Comparison of ENCODE assay signal across 10 mouse cellular contexts in the genomic region with DNA sequence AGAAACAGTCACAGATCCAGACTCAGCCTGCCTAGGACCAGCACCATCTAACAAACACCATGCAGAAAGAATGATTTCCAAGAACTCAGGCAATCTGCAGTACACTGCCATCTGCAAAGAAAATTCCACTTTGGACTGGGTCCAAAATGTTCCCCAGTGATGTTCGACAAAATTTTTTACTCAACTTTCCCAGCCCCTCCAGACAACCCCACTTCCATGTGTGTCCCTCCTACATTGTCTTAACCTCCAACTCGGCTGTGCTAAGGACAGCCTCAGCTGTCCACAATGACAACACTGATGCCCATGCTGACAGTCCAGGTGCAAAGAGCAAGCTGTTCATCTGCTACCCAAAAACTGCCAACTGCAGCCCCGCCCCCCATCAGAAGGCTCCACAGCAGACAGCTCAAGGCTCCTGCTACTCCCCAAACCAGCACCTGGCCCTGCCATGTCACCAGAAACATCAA. TPM values are rescaled to one million over a fixed set of nuclear protein-coding genes. Genes with fewer than 3 reads are reported as not detected.
DNase-seq lines count a peak whose midpoint lies in the region; ATAC-seq and TF ChIP-seq lines count a peak whose summit lies in the region.
"Had no signal": no experiment of that assay in that cellular context is flagged by ENCODE, and none has a peak within 500 bp of the region (broad histone marks: within the 10 kb centered on the region; RNA-seq: fewer than 3 reads in every experiment).

No protein-coding gene starts in this region.

- 57% methylated on average over 3 of the region's 3 CpGs for WGBS in embryonic facial prominence, embryonic 13.5 days
- WGBS in embryonic facial prominence, embryonic 10.5 days = 78% methylated on average over 3 of the region's 3 CpGs
- WGBS in midbrain, postnatal 0 days = 65% methylated on average over 3 of the region's 3 CpGs
- WGBS in midbrain, embryonic 13.5 days = 79% methylated on average over 3 of the region's 3 CpGs
- 66% methylated on average over 3 of the region's 3 CpGs for WGBS in heart, embryonic 12.5 days
- 60% methylated on average over 3 of the region's 3 CpGs for WGBS in intestine, embryonic 15.5 days

- H3K36me3 ChIP-seq in embryonic facial prominence, embryonic 13.5 days = peaks cover 1% of the 10 kb centered on the region; the same call in 1 of the 2 replicates
- H3K36me3 ChIP-seq in embryonic facial prominence, embryonic 10.5 days (replicated peaks) = no peaks in the 10 kb centered on the region; the same call in 1 of the 2 replicates
- no peaks in the 10 kb centered on the region for H3K36me3 ChIP-seq in midbrain, postnatal 0 days (ENCODE audit: insufficient read depth, low read length)
- no peaks in the 10 kb centered on the region for H3K36me3 ChIP-seq in midbrain, embryonic 13.5 days
- peaks cover 5% of the 10 kb centered on the region for H3K36me3 ChIP-seq in heart, embryonic 12.5 days
- no peaks in the 10 kb centered on the region for H3K36me3 ChIP-seq in intestine, embryonic 15.5 days
- H3K36me3 ChIP-seq: embryonic facial prominence, embryonic 15.5 days had no signal

- H3K4me3 ChIP-seq in embryonic facial prominence, embryonic 13.5 days = no peak overlapping the region
- H3K4me3 ChIP-seq in embryonic facial prominence, embryonic 10.5 days = no peak overlapping the region
- no peak overlapping the region for H3K4me3 ChIP-seq in midbrain, postnatal 0 days (ENCODE audit: low read depth, low read length)
- H3K4me3 ChIP-seq in midbrain, embryonic 13.5 days (replicated peaks) = no peak overlapping the region
- H3K4me3 ChIP-seq in heart, embryonic 12.5 days = no peak overlapping the region
- no peak overlapping the region for H3K4me3 ChIP-seq in intestine, embryonic 15.5 days (replicated peaks)
- H3K4me3 ChIP-seq: embryonic facial prominence, embryonic 15.5 days had no signal

- no peaks in the 10 kb centered on the region for H3K9me3 ChIP-seq in embryonic facial prominence, embryonic 13.5 days
- H3K9me3 ChIP-seq in embryonic facial prominence, embryonic 10.5 days = no peaks in the 10 kb centered on the region
- H3K9me3 ChIP-seq in midbrain, postnatal 0 days (ENCODE audit: low read length) = no peaks in the 10 kb centered on the region
- H3K9me3 ChIP-seq in midbrain, embryonic 13.5 days = no peaks in the 10 kb centered on the region
- H3K9me3 ChIP-seq in heart, embryonic 12.5 days (replicated peaks) = no peaks in the 10 kb centered on the region
- no peaks in the 10 kb centered on the region for H3K9me3 ChIP-seq in intestine, embryonic 15.5 days
- H3K9me3 ChIP-seq: embryonic facial prominence, embryonic 15.5 days had no signal

- 0 out of 2 replicates have a peak, but pooled peaks cover 2% of the 10 kb centered on the region for H3K27me3 ChIP-seq in embryonic facial prominence, embryonic 13.5 days
- no peaks in the 10 kb centered on the region for H3K27me3 ChIP-seq in embryonic facial prominence, embryonic 10.5 days (replicated peaks; ENCODE audit: low read depth, poor library complexity, severe bottlenecking)
- no peaks in the 10 kb centered on the region for H3K27me3 ChIP-seq in midbrain, postnatal 0 days (ENCODE audit: insufficient read depth, low read length)
- H3K27me3 ChIP-seq in midbrain, embryonic 13.5 days = no peaks in the 10 kb centered on the region
- no peaks in the 10 kb centered on the region for H3K27me3 ChIP-seq in heart, embryonic 12.5 days (replicated peaks)
- no peaks in the 10 kb centered on the region for H3K27me3 ChIP-seq in intestine, embryonic 15.5 days (replicated peaks)

- no peak for ATAC-seq in embryonic facial prominence, embryonic 13.5 days (ENCODE audit: insufficient number of reproducible peaks, insufficient read depth, low FRiP score, low TSS enrichment, low read depth)
- no peak for ATAC-seq in midbrain, postnatal 0 days (ENCODE audit: low FRiP score)
- ATAC-seq in midbrain, embryonic 13.5 days = no peak
- no peak for ATAC-seq in heart, embryonic 12.5 days (ENCODE audit: insufficient number of reproducible peaks, low FRiP score)
- no peak for ATAC-seq in intestine, embryonic 15.5 days

- peaks cover 37% of the 10 kb centered on the region for H3K4me1 ChIP-seq in embryonic facial prominence, embryonic 13.5 days
- H3K4me1 ChIP-seq in embryonic facial prominence, embryonic 10.5 days = peaks cover 51% of the 10 kb centered on the region
- peaks cover 7% of the 10 kb centered on the region; the same call in 1 of the 2 replicates for H3K4me1 ChIP-seq in midbrain, postnatal 0 days (ENCODE audit: insufficient read depth, low read length)
- H3K4me1 ChIP-seq in midbrain, embryonic 13.5 days (replicated peaks) = peaks cover 40% of the 10 kb centered on the region
- peaks cover 75% of the 10 kb centered on the region for H3K4me1 ChIP-seq in heart, embryonic 12.5 days (replicated peaks)
- H3K4me1 ChIP-seq in intestine, embryonic 15.5 days (replicated peaks) = peaks cover 49% of the 10 kb centered on the region

- no peak overlapping the region for H3K9ac ChIP-seq in embryonic facial prominence, embryonic 13.5 days
- no peak overlapping the region for H3K9ac ChIP-seq in midbrain, postnatal 0 days (replicated peaks; ENCODE audit: low read length, poor library complexity, severe bottlenecking)
- no peak overlapping the region for H3K9ac ChIP-seq in midbrain, embryonic 13.5 days (replicated peaks)
- no peak overlapping the region for H3K9ac ChIP-seq in heart, embryonic 12.5 days
- H3K9ac ChIP-seq in intestine, embryonic 15.5 days = no peak overlapping the region
- H3K9ac ChIP-seq: embryonic facial prominence, embryonic 15.5 days had no signal

- DNase-seq in embryonic facial prominence, embryonic 10.5 days (ENCODE audit: low spot score) = no peak
- DNase-seq in midbrain, postnatal 0 days (ENCODE audit: low spot score) = peak; percentile 68
- peak; percentile 45 for DNase-seq in layer of hippocampus, adult 9-11 months
- peak; percentile 49 for DNase-seq in thymus, postnatal 25 days
- DNase-seq: gastrocnemius, postnatal 36 days had no signal

- TF ChIP-seq CTCF in midbrain, postnatal 0 days (IDR thresholded peaks at IDR 0.05) = no peak

- no peak overlapping the region for H3K4me2 ChIP-seq in embryonic facial prominence, embryonic 13.5 days
- no peak overlapping the region for H3K4me2 ChIP-seq in midbrain, postnatal 0 days (ENCODE audit: low read depth, low read length, poor library complexity, severe bottlenecking)
- no peak overlapping the region for H3K4me2 ChIP-seq in midbrain, embryonic 13.5 days (replicated peaks)
- H3K4me2 ChIP-seq in heart, embryonic 12.5 days = no peak overlapping the region
- H3K4me2 ChIP-seq in intestine, embryonic 15.5 days (replicated peaks) = no peak overlapping the region
- H3K4me2 ChIP-seq: embryonic facial prominence, embryonic 15.5 days had no signal

- H3K27ac ChIP-seq in embryonic facial prominence, embryonic 13.5 days = peak overlapping the region; percentile 29; the same call in 1 of the 2 replicates
- no peak overlapping the region for H3K27ac ChIP-seq in embryonic facial prominence, embryonic 10.5 days (replicated peaks)
- no peak overlapping the region for H3K27ac ChIP-seq in midbrain, postnatal 0 days (ENCODE audit: low read depth, low read length)
- H3K27ac ChIP-seq in midbrain, embryonic 13.5 days = no peak overlapping the region
- no peak overlapping the region for H3K27ac ChIP-seq in heart, embryonic 12.5 days (ENCODE audit: poor library complexity, severe bottlenecking)
- no peak overlapping the region for H3K27ac ChIP-seq in intestine, embryonic 15.5 days
- H3K27ac ChIP-seq: embryonic facial prominence, embryonic 15.5 days had no signal

RNA-seq across cellular contexts. Expression of gene B4galt5, which starts 32.2 kb away (rescaled TPM):
- polyA plus RNA-seq in embryonic facial prominence, embryonic 13.5 days (2015; fragmentation: Nextera tagmentation; extraction: Ambion mirVana) = 7.6 and 8.9 TPM in 2 replicates
- polyA plus RNA-seq in embryonic facial prominence, embryonic 10.5 days (2016; fragmentation: Nextera tagmentation; extraction: Ambion mirVana) = 7.3 and 8.7 TPM in 2 replicates
- 64.1 and 88.3 TPM in 2 replicates for total RNA-seq in midbrain, postnatal 0 days (2014; rRNA removed)
- polyA plus RNA-seq in midbrain, postnatal 0 days (2015; fragmentation: Nextera tagmentation; extraction: Ambion mirVana) = 29.1 and 35.6 TPM in 2 replicates
- polyA plus RNA-seq in midbrain, embryonic 13.5 days (2015; fragmentation: Nextera tagmentation; extraction: Ambion mirVana) = 10.6 and 11.2 TPM in 2 replicates
- polyA plus RNA-seq in heart, embryonic 12.5 days (2016; fragmentation: Nextera tagmentation; extraction: Ambion mirVana) = 14.9 and 21.1 TPM in 2 replicates
- polyA plus RNA-seq in intestine, embryonic 15.5 days (2015; fragmentation: Nextera tagmentation; extraction: Ambion mirVana) = 9.6 and 10.8 TPM in 2 replicates
